Mouse (Mus musculus) liver, postnatal 0 days (tissue): Measurements from ENCODE around the gene Scml4.

Source experiments
- CTCF ChIP-seq: sonication (generic); IDR thresholded peaks from 2 replicates; pipeline ENCODE4 v1.5.1; 2016; ENCODE audit warnings: antibody characterized with exemption, low read depth
- EP300 ChIP-seq: IDR thresholded peaks from 2 replicates; pipeline ENCODE4 v1.6.1; 2016; ENCODE audit warnings: antibody characterized with exemption, low read depth, mild to moderate bottlenecking

- no peak for TF ChIP-seq EP300
- no peak for TF ChIP-seq CTCF
These were observed 143.2 kb downstream of the Scml4 start for GRCm38 (mm10) chr10:43003466-43003757.
